Mouse (Mus musculus) E14TG2a.4 (cell line): ENCODE results near the gene Orm2.
"Not testable (repeated sequence)": the region's sequence is repeated elsewhere in the genome, so short reads cannot be mapped to it uniquely, and the experiment has no call there.

ENCODE experiments used
- H3K27me3 ChIP-seq: 2 replicates; pipeline ENCODE4 v1.6.1; 2014; ENCODE audit warnings: low read length, control low read depth; ENCODE audit not compliant: insufficient read depth
- H3K36me3 ChIP-seq: 2 replicates; pipeline ENCODE4 v1.6.1; 2014; ENCODE audit warnings: low read length, control low read depth; ENCODE audit not compliant: insufficient read depth
- H3K4me1 ChIP-seq: replicated peaks from 2 replicates; pipeline ENCODE4 v1.6.1; 2014; ENCODE audit warnings: low read depth, low read length, control low read depth
- H3K4me3 ChIP-seq: replicated peaks from 2 replicates; pipeline ENCODE4 v1.5.1; 2014; ENCODE audit warnings: mild to moderate bottlenecking, low read length
- H3K9me3 ChIP-seq: 2 replicates; pipeline ENCODE4 v1.6.1; 2014; ENCODE audit warnings: low read length, control low read depth
- CTCF ChIP-seq: conservative IDR thresholded peaks from 2 replicates; pipeline ENCODE4 v1.5.1; 2014; ENCODE audit warnings: low read length
- NANOG ChIP-seq: IDR thresholded peaks from 2 replicates; pipeline ENCODE4 v1.6.1; 2014; ENCODE audit warnings: borderline replicate concordance, low read length, mixed read lengths
- POU5F1 ChIP-seq: IDR thresholded peaks from 2 replicates; pipeline ENCODE4 v1.6.1; 2014; ENCODE audit warnings: low read length, borderline replicate concordance

Orm2 gene

GRCm38 (mm10) chr4:63362150-63362549, at the start of gene Orm2:
TSS of gene Orm2 (plus strand) at chr4:63362449.
- H3K4me3 ChIP-seq = no peak within 1 kb of the TSS
- no peaks in the 10 kb centered on the region for H3K9me3 ChIP-seq
- no peaks in the 10 kb centered on the region for H3K36me3 ChIP-seq
- no peak for TF ChIP-seq CTCF
- TF ChIP-seq POU5F1 = no peak
- TF ChIP-seq NANOG = no peak
- H3K4me1 ChIP-seq = no peaks in the 10 kb centered on the region
- no peaks in the 10 kb centered on the region; the same call in 1 of the 2 replicates for H3K27me3 ChIP-seq

- H3K27me3 ChIP-seq = peaks cover 28% of the 10 kb centered on the region; the same call in 1 of the 2 replicates
- H3K4me1 ChIP-seq = no peaks in the 10 kb centered on the region
- no peak overlapping the region for H3K4me3 ChIP-seq
- H3K9me3 ChIP-seq = no peaks in the 10 kb centered on the region
- no peak for TF ChIP-seq CTCF
- no peak for TF ChIP-seq POU5F1
- no peak for TF ChIP-seq NANOG
- no peaks in the 10 kb centered on the region for H3K36me3 ChIP-seq
Measured at GRCm38 (mm10) chr4:63314063-63314462, 48.2 kb upstream of the Orm2 start.

- Histone ChIP-seq H3K36me3 (no peaks in the 10 kb centered on the region), H3K9me3 (no peaks in the 10 kb centered on the region), H3K27me3 (peaks cover 28% of the 10 kb centered on the region; the same call in 1 of the 2 replicates), H3K4me3 (no peak overlapping the region), H3K4me1 (no peaks in the 10 kb centered on the region)
- no peak for TF ChIP-seq CTCF
- TF ChIP-seq POU5F1 = no peak
- TF ChIP-seq NANOG = no peak
Measured at GRCm38 (mm10) chr4:63316076-63316746, 46.0 kb upstream of the Orm2 start.

- H3K4me1 ChIP-seq, H3K36me3 ChIP-seq, H3K9me3 ChIP-seq, H3K4me3 ChIP-seq: not testable (repeated sequence)
- TF ChIP-seq CTCF = peak; percentile 52
- peaks cover 21% of the 10 kb centered on the region; the same call in 1 of the 2 replicates for H3K27me3 ChIP-seq
Measured at GRCm38 (mm10) chr4:63319566-63319965, 42.7 kb upstream of the Orm2 start.

- Histone ChIP-seq H3K4me1 (no peaks in the 10 kb centered on the region), H3K9me3 (no peaks in the 10 kb centered on the region), H3K27me3 (no peaks in the 10 kb centered on the region), H3K36me3 (no peaks in the 10 kb centered on the region), H3K4me3 (no peak overlapping the region)
- TF ChIP-seq POU5F1 = no peak
- no peak for TF ChIP-seq NANOG
- no peak for TF ChIP-seq CTCF
Measured at GRCm38 (mm10) chr4:63323275-63323815, 38.9 kb upstream of the Orm2 start.

- Histone ChIP-seq H3K36me3 (no peaks in the 10 kb centered on the region), H3K4me3 (no peak overlapping the region), H3K9me3 (peaks cover 9% of the 10 kb centered on the region), H3K4me1 (no peaks in the 10 kb centered on the region), H3K27me3 (peaks cover 6% of the 10 kb centered on the region)
- TF ChIP-seq POU5F1 (no peak), CTCF (no peak), NANOG (no peak)
Measured at GRCm38 (mm10) chr4:63333403-63333802, 28.8 kb upstream of the Orm2 start.

GRCm38 (mm10) chr4:63338414-63339076, 23.7 kb upstream of the Orm2 start:
- TF ChIP-seq POU5F1 = no peak
- no peak for TF ChIP-seq CTCF
- no peak for TF ChIP-seq NANOG
- Histone ChIP-seq H3K27me3 (no peaks in the 10 kb centered on the region), H3K36me3 (no peaks in the 10 kb centered on the region), H3K9me3 (peaks cover 13% of the 10 kb centered on the region), H3K4me1 (no peaks in the 10 kb centered on the region; the same call in 1 of the 2 replicates), H3K4me3 (no peak overlapping the region)

- H3K27me3 ChIP-seq = no peaks in the 10 kb centered on the region
- H3K36me3 ChIP-seq = no peaks in the 10 kb centered on the region
- TF ChIP-seq NANOG (no peak), CTCF (no peak), POU5F1 (no peak)
- peaks cover 13% of the 10 kb centered on the region for H3K9me3 ChIP-seq
- H3K4me1 ChIP-seq = peaks cover 4% of the 10 kb centered on the region; the same call in 1 of the 2 replicates
- no peak overlapping the region for H3K4me3 ChIP-seq
Measured at GRCm38 (mm10) chr4:63342491-63342890, 19.8 kb upstream of the Orm2 start.
